Mouse (Mus musculus) forebrain, embryonic 10.5 days (tissue): ENCODE measurements around the gene Ly6g6e. TPM values are rescaled to one million over a fixed set of nuclear protein-coding genes. Genes with fewer than 3 reads are reported as not detected.

Experiments
- DNase-seq: peaks from one replicate; pipeline ENCODE4 v3.0.0-alpha.2; 2017; ENCODE audit warnings: low spot score; ENCODE audit errors: extremely low spot score
- H3K27ac ChIP-seq: fragments of 300-500 bp; sonication (generic); 2 replicates; pipeline ENCODE4 v1.5.1; 2016; ENCODE audit warnings: mild to moderate bottlenecking
- H3K27me3 ChIP-seq: fragments of 300-500 bp; sonication (generic); 2 replicates; pipeline ENCODE4 v1.6.1; 2016; ENCODE audit warnings: mild to moderate bottlenecking; ENCODE audit not compliant: poor library complexity, severe bottlenecking
- H3K36me3 ChIP-seq: fragments of 300-500 bp; sonication (generic); replicated peaks from 2 replicates; pipeline ENCODE4 v1.6.1; 2016; ENCODE audit warnings: mild to moderate bottlenecking, moderate library complexity
- H3K4me1 ChIP-seq: fragments of 300-500 bp; sonication (generic); 2 replicates; pipeline ENCODE4 v1.6.1; 2016
- H3K4me3 ChIP-seq: fragments of 300-500 bp; sonication (generic); 2 replicates; pipeline ENCODE4 v1.5.1; 2016; ENCODE audit warnings: mild to moderate bottlenecking, moderate library complexity
- H3K9me3 ChIP-seq: fragments of 300-500 bp; sonication (generic); 2 replicates; pipeline ENCODE4 v1.6.1; 2016; ENCODE audit warnings: mild to moderate bottlenecking, moderate library complexity
- WGBS: fragments of 180-500 bp; shearing (Covaris S2); methylation state at CpG from one replicate; pipeline ENCODE4 v1.1.7; 2016; 5-methylcytosine and 5-hydroxymethylcytosine counted together
- polyA plus RNA-seq: library from polyadenylated mRNA; unstranded; fragments of >200 nt; fragmentation: Nextera tagmentation; extraction: Ambion mirVana; gene quantifications from 2 replicates; pipeline ENCODE4 v1.2.1, GENCODE M21; 2016

Gene Ly6g6e
- polyA plus RNA-seq, 1 experiment from 2014 or later = not detected

DNA sequence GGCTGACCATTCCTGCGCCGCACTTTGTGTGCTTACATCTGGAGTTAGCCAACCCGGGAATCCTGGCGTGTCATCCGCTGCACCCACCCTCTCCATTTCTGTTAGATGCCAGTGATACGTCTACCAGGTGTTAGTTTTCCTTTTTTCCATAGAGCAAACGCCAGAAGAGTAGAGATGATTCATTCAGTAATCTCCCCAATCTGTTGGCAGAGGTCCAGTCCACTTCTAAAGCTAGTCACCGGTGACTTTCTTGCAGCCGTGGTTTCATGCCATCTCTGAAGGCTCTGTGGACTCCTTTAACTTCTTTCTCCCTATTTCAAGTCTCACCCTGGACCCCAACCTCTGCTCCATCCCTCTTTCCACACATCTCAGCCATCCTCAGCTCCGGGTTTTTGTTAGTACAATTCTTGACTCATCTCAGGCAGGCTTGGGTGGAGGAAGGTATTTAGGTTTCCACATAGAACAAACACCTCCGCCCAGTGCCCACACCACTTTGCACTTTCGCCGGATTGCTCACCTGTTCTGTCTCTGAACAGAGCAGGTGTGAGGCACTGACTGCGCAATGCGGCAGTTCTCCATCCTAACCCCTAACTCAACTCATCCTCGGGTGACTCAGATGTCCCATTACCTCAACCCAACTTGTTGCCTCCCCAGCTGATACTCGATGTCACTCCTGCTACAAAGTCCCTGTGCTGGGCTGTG is 8.3 kb upstream of the Ly6g6e start:
- 0 out of 2 replicates have a peak overlapping the region, but pooled peaks have one; percentile 6 for H3K27ac ChIP-seq
- H3K4me3 ChIP-seq = no peak overlapping the region
- WGBS = 89% methylated on average over 17 of the region's 17 CpGs
- H3K36me3 ChIP-seq = peaks cover 2% of the 10 kb centered on the region
- DNase-seq = no peak
- peaks cover 64% of the 10 kb centered on the region for H3K27me3 ChIP-seq
- no peaks in the 10 kb centered on the region for H3K9me3 ChIP-seq
- H3K4me1 ChIP-seq = peaks cover 24% of the 10 kb centered on the region

DNA sequence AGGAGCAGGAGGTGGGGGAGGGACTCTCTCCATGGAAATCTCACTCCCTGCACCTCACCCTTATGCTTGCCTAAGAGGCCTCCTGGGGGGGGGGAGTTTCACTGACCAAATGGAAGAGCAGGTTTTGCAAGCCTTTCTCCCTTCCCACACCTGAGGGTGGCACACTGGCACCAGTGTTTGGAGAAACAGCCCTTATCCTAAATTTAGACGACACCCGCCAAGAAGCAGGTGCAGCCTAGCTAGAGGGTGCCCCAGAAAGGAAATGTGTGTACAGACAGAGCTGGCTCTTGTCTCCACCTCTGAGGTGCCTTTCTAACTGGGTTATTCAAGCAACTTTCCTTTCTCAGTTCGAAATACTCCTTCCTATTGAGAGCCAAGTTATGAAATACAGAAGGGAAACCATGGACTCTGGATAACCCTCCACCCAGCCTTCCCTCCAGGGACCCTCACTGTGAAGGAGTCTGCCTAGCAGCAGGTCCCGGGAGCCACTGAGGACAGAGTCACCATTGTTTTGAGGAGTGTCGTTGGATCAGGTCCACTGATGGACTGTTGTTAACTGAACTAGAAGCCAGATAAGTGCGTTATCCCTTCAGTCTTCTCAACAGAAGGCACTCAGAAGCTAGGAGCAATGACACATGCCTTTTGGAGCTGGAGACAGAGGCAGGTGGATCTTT is 6.0 kb upstream of the Ly6g6e start:
- H3K27me3 ChIP-seq = peaks cover 41% of the 10 kb centered on the region
- H3K4me1 ChIP-seq = peaks cover 8% of the 10 kb centered on the region
- no peaks in the 10 kb centered on the region for H3K36me3 ChIP-seq
- no peaks in the 10 kb centered on the region for H3K9me3 ChIP-seq
- no peak overlapping the region; the same call in 1 of the 2 replicates for H3K4me3 ChIP-seq
- no peak overlapping the region for H3K27ac ChIP-seq
- 65% methylated on average over 6 of the region's 6 CpGs for WGBS
- DNase-seq = no peak

DNA sequence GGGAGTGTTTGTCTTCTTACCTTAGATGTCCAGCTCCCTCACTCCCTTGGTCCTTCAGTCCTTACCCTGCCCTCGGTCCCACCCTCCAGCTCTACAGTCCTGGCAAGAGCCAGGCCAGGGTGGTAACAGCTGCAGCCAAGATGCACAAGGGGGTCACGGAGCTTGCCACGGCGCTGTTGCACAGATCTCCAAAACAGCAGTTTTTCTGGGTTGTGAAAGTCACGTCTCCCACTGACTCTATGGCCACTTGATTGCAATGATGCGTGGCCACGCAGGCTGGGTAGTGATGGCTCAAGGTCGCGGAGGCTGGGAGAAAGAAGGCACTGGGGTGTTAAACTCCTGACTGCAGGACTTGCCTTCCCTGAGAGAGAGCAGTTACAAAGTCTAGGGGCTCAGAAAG is 5.2 kb upstream of the Ly6g6e start:
- Histone ChIP-seq H3K27ac (no peak overlapping the region), H3K4me1 (peaks cover 9% of the 10 kb centered on the region), H3K9me3 (no peaks in the 10 kb centered on the region), H3K4me3 (no peak overlapping the region), H3K36me3 (no peaks in the 10 kb centered on the region), H3K27me3 (peaks cover 33% of the 10 kb centered on the region)
- DNase-seq = no peak
- WGBS = 89% methylated on average over 9 of the region's 9 CpGs

DNA sequence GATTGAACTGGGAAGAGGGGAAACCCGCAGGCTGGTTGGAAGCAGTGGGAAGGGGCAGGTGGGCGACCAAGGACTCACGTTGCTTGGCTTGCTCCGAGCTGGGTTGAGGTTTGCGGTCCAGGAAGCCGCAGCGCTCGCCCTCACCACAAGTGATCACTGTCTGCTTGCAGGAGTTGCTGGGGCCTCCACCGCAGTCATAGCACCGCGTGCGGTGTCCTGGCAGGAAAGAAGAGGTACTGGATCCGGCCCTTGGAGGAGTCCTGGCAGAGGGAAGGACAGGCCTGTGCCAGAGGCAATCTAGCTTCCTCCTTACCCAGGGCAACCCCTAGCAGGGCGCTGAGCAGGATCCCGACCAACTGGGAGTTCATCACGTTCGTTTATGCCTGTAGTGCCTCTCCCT is 2.6 kb upstream of the Ly6g6e start:
- no peak for DNase-seq
- Histone ChIP-seq H3K36me3 (no peaks in the 10 kb centered on the region), H3K27me3 (peaks cover 30% of the 10 kb centered on the region), H3K4me3 (no peak overlapping the region), H3K4me1 (peaks cover 28% of the 10 kb centered on the region), H3K9me3 (no peaks in the 10 kb centered on the region), H3K27ac (0 out of 2 replicates have a peak overlapping the region, but pooled peaks have one; percentile 9)
- 57% methylated on average over 17 of the region's 17 CpGs for WGBS

DNA sequence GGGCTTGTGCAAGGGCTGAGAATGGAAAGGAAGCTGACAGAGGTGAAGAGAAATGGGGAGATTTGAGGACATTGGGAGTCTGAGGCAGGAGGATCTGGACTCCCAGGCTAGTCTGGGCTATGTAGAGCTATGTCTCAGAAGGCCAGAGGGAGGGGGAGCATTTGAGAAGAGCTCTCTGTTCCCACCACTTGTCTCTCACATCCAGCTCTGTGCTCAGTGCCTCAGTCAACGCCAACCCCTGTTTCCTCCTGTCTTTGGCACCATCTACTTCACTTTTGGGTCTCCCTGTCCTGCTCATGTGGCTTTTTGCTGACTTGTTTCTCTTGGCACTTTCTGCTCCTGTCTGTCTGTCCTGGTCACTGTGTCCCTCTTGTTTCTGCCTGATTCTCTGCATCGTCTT is 583 bp downstream of the Ly6g6e start:
- Histone ChIP-seq H3K4me1 (peaks cover 33% of the 10 kb centered on the region), H3K27me3 (peaks cover 37% of the 10 kb centered on the region), H3K4me3 (peak overlapping the region; percentile 42), H3K27ac (peak overlapping the region; percentile 81), H3K9me3 (no peaks in the 10 kb centered on the region), H3K36me3 (no peaks in the 10 kb centered on the region)
- no peak for DNase-seq
- 51% methylated on average over 2 of the region's 2 CpGs for WGBS

DNA sequence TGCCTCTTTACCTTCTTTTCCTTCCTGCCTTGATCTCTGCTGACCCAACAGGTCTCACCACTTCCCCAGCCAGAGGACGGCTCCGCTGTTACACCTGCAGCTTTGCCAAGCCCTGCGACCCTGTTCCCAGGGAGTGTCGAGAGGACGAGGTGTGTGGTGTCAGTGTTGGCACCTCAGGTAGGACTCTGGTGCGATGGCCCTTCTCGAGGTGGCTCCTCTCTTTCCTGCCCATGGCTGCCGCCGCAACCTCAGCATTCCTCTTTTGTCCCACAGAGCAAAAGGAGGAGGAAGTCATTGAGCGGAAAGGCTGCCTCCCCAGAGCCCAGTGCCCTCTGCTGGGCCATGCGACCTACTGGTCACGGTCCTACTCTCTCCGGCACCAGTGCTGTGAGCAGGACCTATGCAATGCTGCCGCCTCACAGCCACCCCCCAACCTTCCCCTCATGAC is 1.1 kb downstream of the Ly6g6e start, which contains the start of gene Ly6g6d:
Ly6g6d (minus strand) TSS at position 280 of the 448 bp plus-strand sequence.
- peak; percentile 38 for DNase-seq
- Histone ChIP-seq H3K27me3 (peaks cover 37% of the 10 kb centered on the region), H3K9me3 (no peaks in the 10 kb centered on the region), H3K27ac (peak within 1 kb of the TSS; percentile 81), H3K36me3 (no peaks in the 10 kb centered on the region), H3K4me3 (peak within 1 kb of the TSS; percentile 42), H3K4me1 (peaks cover 33% of the 10 kb centered on the region)
- 10% methylated on average over 14 of the region's 14 CpGs for WGBS

DNA sequence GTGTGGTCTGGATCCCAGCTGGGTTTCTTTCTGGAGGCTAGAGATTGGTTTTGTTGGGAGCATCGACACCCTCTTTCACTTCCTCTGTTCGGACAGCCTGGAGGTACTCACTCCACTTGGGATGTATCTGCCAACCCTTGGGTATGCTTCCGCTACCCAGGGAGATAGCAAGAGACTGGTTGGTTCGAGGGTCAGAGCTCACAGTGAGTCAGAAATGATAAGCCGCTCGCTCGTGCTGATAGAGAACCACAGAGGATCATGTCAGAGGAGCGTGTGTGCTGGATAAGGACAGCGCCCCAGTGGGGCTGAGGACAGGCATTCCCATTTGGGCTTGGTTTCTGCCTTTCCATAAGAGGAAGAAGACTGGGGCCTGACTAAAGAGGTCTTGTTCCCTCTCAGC is 3.1 kb downstream of the Ly6g6e start:
- H3K4me1 ChIP-seq = peaks cover 30% of the 10 kb centered on the region
- no peak for DNase-seq
- H3K9me3 ChIP-seq = no peaks in the 10 kb centered on the region
- WGBS = 80% methylated on average over 9 of the region's 9 CpGs
- H3K36me3 ChIP-seq = no peaks in the 10 kb centered on the region
- H3K27me3 ChIP-seq = peaks cover 37% of the 10 kb centered on the region
- H3K4me3 ChIP-seq = no peak overlapping the region
- H3K27ac ChIP-seq = no peak overlapping the region

DNA sequence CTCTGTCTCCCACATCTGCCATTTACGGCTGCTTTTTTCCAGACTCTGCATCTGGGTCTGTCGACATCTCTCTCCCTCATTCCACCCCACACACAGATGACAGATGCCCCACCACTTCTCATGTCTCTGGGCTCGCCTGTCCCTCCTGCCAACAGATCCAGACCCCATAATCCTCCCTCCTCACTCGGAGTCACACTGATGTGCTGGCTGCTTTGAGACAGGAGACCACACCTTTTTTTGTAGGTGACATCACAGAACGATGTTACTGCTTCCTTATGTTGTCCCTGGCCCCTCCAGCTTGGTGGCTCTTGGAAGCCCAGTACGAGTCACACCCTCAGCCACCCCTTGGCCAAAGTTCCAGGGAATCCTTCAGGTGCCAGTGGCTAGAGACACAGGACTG is 3.5 kb downstream of the Ly6g6e start:
- H3K4me1 ChIP-seq = peaks cover 30% of the 10 kb centered on the region
- H3K4me3 ChIP-seq = no peak overlapping the region
- 68% methylated on average over 6 of the region's 6 CpGs for WGBS
- peaks cover 37% of the 10 kb centered on the region for H3K27me3 ChIP-seq
- no peaks in the 10 kb centered on the region for H3K9me3 ChIP-seq
- H3K36me3 ChIP-seq = no peaks in the 10 kb centered on the region
- H3K27ac ChIP-seq = no peak overlapping the region
- DNase-seq = no peak

DNA sequence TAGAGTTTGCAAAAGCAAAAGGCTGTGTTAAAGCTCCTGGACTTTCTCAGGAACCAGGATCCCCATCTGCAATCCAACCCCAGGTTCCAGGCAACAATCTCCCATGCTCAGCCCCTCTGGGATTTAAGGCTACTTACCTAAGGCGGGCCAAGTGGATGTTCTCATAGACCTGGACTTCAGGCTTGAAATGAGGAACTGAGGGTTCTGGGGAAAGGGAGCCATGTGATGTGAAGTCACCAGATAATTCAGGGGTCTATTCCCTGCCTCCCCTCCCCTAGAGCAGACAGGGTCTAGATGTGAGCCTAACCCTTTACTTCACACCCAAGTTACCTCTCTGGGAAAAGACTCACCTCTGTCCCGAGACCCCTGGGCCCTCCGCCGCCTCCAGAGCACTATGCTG is 4.0 kb downstream of the Ly6g6e start:
- Histone ChIP-seq H3K4me3 (no peak overlapping the region; the same call in 1 of the 2 replicates), H3K9me3 (no peaks in the 10 kb centered on the region), H3K36me3 (no peaks in the 10 kb centered on the region), H3K27ac (no peak overlapping the region), H3K27me3 (peaks cover 37% of the 10 kb centered on the region), H3K4me1 (peaks cover 30% of the 10 kb centered on the region)
- DNase-seq = no peak
- WGBS = 85% methylated on average over 4 of the region's 4 CpGs

DNA sequence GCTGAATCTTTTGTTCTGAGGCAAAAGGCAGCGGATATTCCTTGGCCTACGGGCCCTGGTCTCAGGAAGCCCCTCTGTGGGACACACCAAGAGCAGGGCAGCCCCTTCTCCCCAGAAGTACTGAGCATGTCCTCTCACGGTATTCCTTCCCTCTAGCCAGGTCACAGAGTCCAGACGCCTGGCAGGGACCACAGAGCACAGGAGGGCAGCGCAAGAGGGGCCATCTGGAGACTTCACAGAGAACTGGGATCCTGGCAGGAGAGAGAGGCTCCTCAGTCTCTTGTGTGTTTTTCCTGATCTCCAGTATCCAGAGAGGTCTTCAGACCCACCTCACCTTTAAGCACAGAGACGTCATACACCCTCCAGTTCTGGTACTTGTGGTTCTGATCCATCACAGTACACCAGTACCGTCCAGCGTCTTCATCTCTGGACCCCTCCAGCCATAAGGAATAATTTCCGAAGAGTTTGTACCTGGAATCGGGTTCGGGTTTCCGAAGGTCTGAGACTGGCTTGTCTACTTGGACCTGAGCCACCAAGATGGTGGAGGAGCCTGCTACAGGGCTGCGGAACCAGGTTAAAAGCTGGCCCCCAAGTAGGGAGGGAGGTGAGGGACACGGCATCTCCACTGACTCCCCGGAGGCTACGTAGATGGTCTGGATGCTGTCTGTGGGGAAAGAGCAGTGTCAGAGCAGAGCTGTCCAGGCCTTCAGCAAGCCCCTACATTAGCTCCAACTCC is 6.3 kb downstream of the Ly6g6e start:
- Histone ChIP-seq H3K4me3 (no peak overlapping the region), H3K27ac (no peak overlapping the region), H3K4me1 (peaks cover 8% of the 10 kb centered on the region), H3K36me3 (no peaks in the 10 kb centered on the region), H3K27me3 (peaks cover 25% of the 10 kb centered on the region), H3K9me3 (no peaks in the 10 kb centered on the region)
- WGBS = 86% methylated on average over 16 of the region's 16 CpGs
- DNase-seq = no peak

DNA sequence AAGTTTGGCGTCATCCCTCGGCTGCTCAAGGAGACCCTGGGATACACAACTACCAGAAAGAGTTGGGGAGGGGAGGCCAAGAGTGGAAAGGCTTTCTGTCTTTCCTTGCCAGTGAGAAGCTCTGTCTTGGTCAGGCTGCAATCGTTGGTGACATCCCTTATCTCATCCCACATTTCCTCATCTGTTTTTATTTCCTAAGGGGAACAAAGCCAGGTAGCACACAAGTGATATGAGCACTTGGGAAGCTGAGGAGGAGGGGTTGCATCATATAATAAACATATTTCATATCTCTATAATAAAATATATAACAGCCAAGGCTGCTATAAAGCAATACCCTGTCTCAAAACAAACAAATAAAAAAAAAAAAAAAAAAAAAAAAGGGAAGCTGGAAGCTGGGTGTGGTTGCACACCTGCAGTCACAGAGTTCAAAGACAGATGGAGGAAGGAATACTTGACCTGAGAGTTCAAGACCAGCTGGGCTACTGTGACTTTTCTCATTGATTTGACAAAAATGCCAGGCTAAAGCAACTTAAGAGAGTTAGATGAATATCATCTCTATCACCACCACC is 7.3 kb downstream of the Ly6g6e start:
- Histone ChIP-seq H3K4me3 (no peak overlapping the region), H3K4me1 (peaks cover 5% of the 10 kb centered on the region), H3K36me3 (no peaks in the 10 kb centered on the region), H3K27me3 (peaks cover 15% of the 10 kb centered on the region), H3K27ac (no peak overlapping the region), H3K9me3 (no peaks in the 10 kb centered on the region)
- 90% methylated on average over 3 of the region's 3 CpGs for WGBS
- DNase-seq = no peak

DNA sequence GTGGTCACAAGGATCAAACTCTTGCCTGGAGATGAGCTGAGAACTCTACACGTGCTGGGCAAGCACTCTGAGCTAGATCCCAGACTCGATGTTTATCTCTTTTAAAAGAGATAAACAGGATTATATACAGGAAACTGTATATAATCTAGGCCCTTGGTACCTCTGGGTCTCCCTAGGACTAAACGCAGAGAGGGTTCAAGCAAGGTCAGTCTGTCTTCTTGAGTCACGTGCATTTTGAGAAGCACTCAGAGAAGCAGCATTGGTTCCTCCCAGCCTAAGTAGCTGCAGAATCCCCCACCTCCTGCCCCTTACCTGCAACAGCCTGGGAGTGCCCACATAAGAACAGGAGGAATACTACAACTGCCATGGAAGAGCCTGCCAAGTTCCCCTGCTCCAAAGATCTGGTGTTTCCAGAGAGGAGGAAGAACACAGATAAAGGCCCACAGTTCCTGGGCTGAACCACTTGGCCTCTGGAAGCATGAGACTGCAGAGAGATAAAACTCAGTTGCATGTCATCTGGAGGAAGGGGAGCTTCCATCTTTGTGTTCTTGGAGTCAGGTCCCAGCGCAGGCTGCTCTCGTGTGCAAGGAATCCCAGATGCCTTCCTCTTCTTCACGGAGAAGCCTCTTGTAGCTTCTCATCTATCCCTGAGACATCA is 8.6 kb downstream of the Ly6g6e start, which contains the start of gene Ly6g6f:
Ly6g6f (minus strand) TSS at position 403 of the 658 bp plus-strand sequence.
- Histone ChIP-seq H3K27me3 (peaks cover 7% of the 10 kb centered on the region; the same call in 1 of the 2 replicates), H3K27ac (no peak within 1 kb of the TSS), H3K9me3 (no peaks in the 10 kb centered on the region), H3K4me3 (no peak within 1 kb of the TSS), H3K4me1 (peaks cover 18% of the 10 kb centered on the region), H3K36me3 (no peaks in the 10 kb centered on the region)
- no peak for DNase-seq
- 84% methylated on average over 7 of the region's 7 CpGs for WGBS
